Mouse (Mus musculus) heart, postnatal 0 days (tissue): ENCODE results near the gene Hes5.

Source experiments
- CTCF ChIP-seq: IDR thresholded peaks from 2 replicates; pipeline ENCODE4 v1.5.1; 2016; ENCODE audit warnings: antibody characterized with exemption, control low read depth, low read depth
- EP300 ChIP-seq: IDR thresholded peaks from 2 replicates; pipeline ENCODE4 v1.6.1; 2016; ENCODE audit warnings: antibody characterized with exemption, low read depth

DNA sequence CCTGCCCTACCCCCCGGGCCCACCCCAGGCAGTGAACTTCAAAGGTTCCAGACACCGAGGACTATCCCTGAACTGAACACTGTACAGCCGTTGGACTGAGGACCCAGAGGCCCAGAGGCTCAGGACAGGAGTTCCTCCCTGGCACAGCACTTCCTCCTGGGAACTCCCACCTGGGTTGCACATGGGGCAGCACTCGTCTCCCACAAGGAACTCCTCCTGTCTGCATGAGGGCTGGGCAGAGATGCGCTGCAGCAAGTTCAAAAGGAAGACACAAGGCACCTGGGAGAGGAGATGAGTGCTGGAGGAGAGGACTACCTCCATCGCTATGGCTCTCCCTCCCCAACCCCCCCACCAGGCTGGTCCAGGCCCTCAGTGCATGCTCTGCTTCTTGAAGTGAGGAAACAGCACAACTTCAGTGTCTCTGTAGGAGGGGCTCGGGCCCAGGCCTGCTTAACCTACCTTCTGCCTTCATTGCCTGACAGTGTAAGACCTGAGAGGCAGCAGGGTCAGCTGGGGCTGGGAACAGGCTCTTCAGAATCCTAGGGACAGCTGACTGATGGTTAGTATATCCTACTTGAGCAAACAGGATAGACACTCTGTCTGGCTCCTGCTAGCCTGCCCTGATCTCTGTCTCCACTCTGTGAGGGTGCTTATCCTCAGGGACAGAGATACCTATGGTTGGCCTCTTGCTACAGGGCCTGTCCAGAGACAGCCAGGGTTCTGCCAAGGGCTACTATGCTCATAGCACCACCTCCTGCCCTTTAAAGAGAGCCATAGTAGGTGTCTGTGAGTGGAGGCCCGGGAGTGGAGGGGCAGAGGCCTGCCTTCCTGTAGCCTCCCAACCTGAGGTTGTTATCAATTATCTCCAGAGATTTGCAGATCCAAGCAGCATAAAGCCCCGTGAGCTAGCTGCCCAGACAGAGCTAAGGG lies 33.5 kb upstream of the Hes5 start:
- TF ChIP-seq CTCF (no peak), EP300 (no peak)
